Mouse (Mus musculus) forebrain, embryonic 15.5 days (tissue): ENCODE data around the gene Asic4. TPM values are rescaled to one million over a fixed set of nuclear protein-coding genes. Genes with fewer than 3 reads are reported as not detected.

ENCODE experiments used
- ATAC-seq: fragments of 200-750 bp; cut with Nextera tagmentation; replicated peaks from 2 replicates; pipeline ENCODE4 v1.8.0; 2017; ENCODE audit warnings: mild to moderate bottlenecking, moderate TSS enrichment, moderate library complexity
- H3K27ac ChIP-seq: fragments of 300-500 bp; sonication (generic); replicated peaks from 2 replicates; pipeline ENCODE4 v1.5.1; 2015; ENCODE audit warnings: mild to moderate bottlenecking, inconsistent platforms
- H3K27me3 ChIP-seq: fragments of 300-500 bp; sonication (generic); 2 replicates; pipeline ENCODE4 v1.6.1; 2015; ENCODE audit warnings: inconsistent platforms
- H3K36me3 ChIP-seq: fragments of 300-500 bp; sonication (generic); 2 replicates; pipeline ENCODE4 v1.6.1; 2015; ENCODE audit warnings: mild to moderate bottlenecking, inconsistent platforms
- H3K4me1 ChIP-seq: fragments of 300-500 bp; sonication (generic); 2 replicates; pipeline ENCODE4 v1.6.1; 2015; ENCODE audit warnings: inconsistent platforms
- H3K4me2 ChIP-seq: fragments of 300-500 bp; sonication (generic); replicated peaks from 2 replicates; pipeline ENCODE4 v1.6.1; 2015; ENCODE audit warnings: mild to moderate bottlenecking, inconsistent platforms
- H3K4me3 ChIP-seq: fragments of 300-500 bp; sonication (generic); 2 replicates; pipeline ENCODE4 v1.5.1; 2015; ENCODE audit warnings: mild to moderate bottlenecking, inconsistent platforms
- H3K9ac ChIP-seq: fragments of 300-500 bp; sonication (generic); replicated peaks from 2 replicates; pipeline ENCODE4 v1.6.1; 2015; ENCODE audit warnings: mild to moderate bottlenecking, inconsistent platforms
- H3K9me3 ChIP-seq: fragments of 300-500 bp; sonication (generic); 2 replicates; pipeline ENCODE4 v1.6.1; 2016; ENCODE audit warnings: inconsistent platforms
- WGBS: fragments of 180-500 bp; shearing (Covaris S2); methylation state at CpG from one replicate; pipeline ENCODE4 v1.1.7; 2015; ENCODE audit warnings: mixed read lengths; 5-methylcytosine and 5-hydroxymethylcytosine counted together
- polyA plus RNA-seq: library from polyadenylated mRNA; unstranded; fragments of >200 nt; fragmentation: Nextera tagmentation; extraction: Ambion mirVana; gene quantifications from 2 replicates; pipeline ENCODE4 v1.2.1, GENCODE M21; 2015

The Asic4 gene
- polyA plus RNA-seq, 1 experiment from 2014 or later: 4.1 TPM

DNA sequence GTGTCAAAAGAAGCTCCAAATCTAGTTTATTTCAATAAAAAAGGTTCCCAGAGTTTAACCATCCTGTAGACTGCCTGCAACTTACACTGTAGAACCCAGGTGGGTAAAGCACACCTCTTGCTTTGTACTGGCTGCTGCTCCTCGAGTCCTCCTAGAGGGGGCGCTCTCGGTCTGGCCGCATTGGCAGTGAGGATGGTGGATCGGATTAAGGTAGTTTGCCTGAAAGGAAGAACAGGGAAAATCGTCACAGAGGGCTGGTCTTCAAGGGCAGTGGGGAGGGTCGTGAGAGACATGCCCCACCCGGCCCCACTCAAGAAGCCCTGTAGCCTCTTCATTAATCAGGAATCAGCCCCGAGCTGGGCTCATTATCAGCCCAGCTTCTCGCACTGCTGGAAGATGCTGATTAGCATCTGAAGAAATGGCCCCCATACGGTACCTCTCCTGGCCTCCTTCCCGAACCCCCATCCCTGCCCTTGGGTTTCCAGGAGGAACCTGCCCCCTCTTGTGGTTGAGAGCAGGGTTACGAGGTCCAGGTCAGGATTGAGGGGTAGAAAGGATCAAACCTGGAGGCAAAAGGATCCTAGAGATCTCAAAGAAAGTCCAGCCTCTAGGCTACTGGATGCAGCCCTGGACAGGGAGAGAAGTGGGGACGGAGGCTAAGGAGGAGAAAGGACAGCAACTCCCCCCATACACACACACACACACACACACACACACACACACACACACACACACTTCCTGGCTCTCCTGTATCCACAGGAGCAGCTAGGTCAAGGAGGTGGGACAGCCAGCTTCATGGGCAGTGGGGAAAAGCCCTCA is 6.7 kb downstream of the Asic4 start:
- H3K4me2 ChIP-seq: no peak overlapping the region
- 5% methylated on average over 14 of the region's 14 CpGs for WGBS

DNA sequence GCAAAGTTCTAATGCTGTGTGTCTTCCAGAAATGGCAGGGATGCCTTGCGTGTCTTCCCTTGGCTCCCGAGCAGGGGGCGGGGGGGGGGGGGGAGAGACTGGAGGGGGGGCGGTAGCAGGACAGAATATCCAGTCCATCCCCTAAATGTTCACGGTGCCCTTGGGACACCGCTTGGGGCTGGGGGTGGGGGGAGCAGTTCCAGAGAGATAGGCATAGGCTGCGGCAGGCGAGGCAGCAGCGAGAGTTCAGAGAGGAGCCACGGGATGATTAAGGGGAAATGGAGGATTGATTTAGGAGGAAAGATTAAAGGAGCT is 7.4 kb downstream of the Asic4 start:
- no peak overlapping the region for H3K27ac ChIP-seq

More for the DNA sequence above, 6.7 kb downstream of the Asic4 start:
- no peak for ATAC-seq
- H3K36me3 ChIP-seq: no peaks in the 10 kb centered on the region
- no peak overlapping the region for H3K4me3 ChIP-seq
- peaks cover 12% of the 10 kb centered on the region; the same call in 1 of the 2 replicates for H3K27me3 ChIP-seq
- peaks cover 33% of the 10 kb centered on the region for H3K4me1 ChIP-seq
- no peak overlapping the region for H3K9ac ChIP-seq
- H3K27ac ChIP-seq: no peak overlapping the region
- H3K9me3 ChIP-seq: no peaks in the 10 kb centered on the region

GRCm38 (mm10) chr1:75458025-75458788 is 8.0 kb downstream of the Asic4 start:
- 5% methylated on average over 42 of the region's 42 CpGs for WGBS

More for the DNA sequence above, 7.4 kb downstream of the Asic4 start:
- Histone ChIP-seq H3K4me2 (no peak overlapping the region), H3K27me3 (peaks cover 9% of the 10 kb centered on the region; the same call in 1 of the 2 replicates), H3K9me3 (no peaks in the 10 kb centered on the region), H3K9ac (no peak overlapping the region), H3K4me3 (no peak overlapping the region), H3K36me3 (no peaks in the 10 kb centered on the region), H3K4me1 (peaks cover 33% of the 10 kb centered on the region)
- 0 out of 2 replicates have a peak, but pooled peaks have one; percentile 7 for ATAC-seq
- WGBS: 13% methylated on average over 9 of the region's 10 CpGs

GRCm38 (mm10) chr1:75458789-75459684 is 8.8 kb downstream of the Asic4 start:
- H3K9me3 ChIP-seq: no peaks in the 10 kb centered on the region
- H3K4me1 ChIP-seq: peaks cover 33% of the 10 kb centered on the region
- H3K36me3 ChIP-seq: no peaks in the 10 kb centered on the region
- 16% methylated on average over 23 of the region's 23 CpGs for WGBS
- peaks cover 5% of the 10 kb centered on the region; the same call in 1 of the 2 replicates for H3K27me3 ChIP-seq
- peak overlapping the region; percentile 34 for H3K9ac ChIP-seq
- ATAC-seq: no peak
- H3K4me3 ChIP-seq: peak overlapping the region; percentile 28
- H3K27ac ChIP-seq: no peak overlapping the region
- peak overlapping the region; percentile 46 for H3K4me2 ChIP-seq

More at GRCm38 (mm10) chr1:75458025-75458788, 8.0 kb downstream of the Asic4 start:
- H3K4me1 ChIP-seq: peaks cover 33% of the 10 kb centered on the region
- H3K36me3 ChIP-seq: no peaks in the 10 kb centered on the region
- H3K9me3 ChIP-seq: no peaks in the 10 kb centered on the region
- peak; percentile 57 for ATAC-seq
- H3K9ac ChIP-seq: peak overlapping the region; percentile 34
- H3K4me3 ChIP-seq: peak overlapping the region; percentile 28
- H3K4me2 ChIP-seq: peak overlapping the region; percentile 46
- H3K27me3 ChIP-seq: peaks cover 9% of the 10 kb centered on the region; the same call in 1 of the 2 replicates
- H3K27ac ChIP-seq: no peak overlapping the region

DNA sequence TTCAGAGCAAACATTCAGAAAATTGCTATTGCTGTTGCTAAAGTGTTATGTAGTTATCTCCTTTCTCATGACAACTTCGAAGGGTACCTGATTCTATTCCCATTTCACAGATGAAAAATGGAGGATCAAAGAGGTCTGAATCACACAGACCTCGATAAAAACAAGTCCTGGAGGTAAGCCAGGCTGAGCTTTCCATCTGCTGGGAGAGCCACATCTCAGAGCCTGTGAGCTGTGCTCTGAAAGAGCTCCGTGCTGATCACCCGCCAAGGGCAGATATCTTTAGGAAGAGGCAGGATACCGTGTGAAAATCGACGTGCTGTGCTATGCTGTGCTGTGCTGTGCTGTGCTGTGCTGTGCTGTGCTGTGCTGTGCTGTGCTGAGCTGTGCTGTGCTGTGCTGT is 10.1 kb downstream of the Asic4 start:
- Histone ChIP-seq H3K27ac (no peak overlapping the region), H3K9ac (no peak overlapping the region), H3K36me3 (no peaks in the 10 kb centered on the region), H3K4me1 (peaks cover 33% of the 10 kb centered on the region), H3K9me3 (no peaks in the 10 kb centered on the region), H3K27me3 (peaks cover 5% of the 10 kb centered on the region; the same call in 1 of the 2 replicates), H3K4me2 (no peak overlapping the region), H3K4me3 (no peak overlapping the region)
- no peak for ATAC-seq
- WGBS: 69% methylated on average over 7 of the region's 7 CpGs

DNA sequence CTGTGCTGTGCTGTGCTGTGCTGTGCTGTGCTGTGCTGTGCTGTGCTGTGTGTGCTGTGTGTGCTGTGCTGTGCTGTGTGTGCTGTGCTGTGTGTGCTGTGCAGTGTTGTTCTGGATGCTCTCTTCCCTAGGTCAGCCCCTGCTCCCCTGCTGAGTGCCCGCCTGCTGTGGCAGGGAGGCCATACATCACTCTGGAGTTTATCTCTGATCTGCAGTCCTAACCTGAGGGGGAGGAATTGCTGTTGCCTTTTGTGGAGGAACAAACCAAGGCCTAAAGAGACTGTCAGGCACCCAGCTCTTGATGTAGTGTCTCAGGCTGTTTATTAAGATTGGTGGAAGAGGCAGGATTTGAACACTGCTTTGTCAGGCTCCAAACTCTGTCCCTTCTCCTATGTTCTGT is 12.4 kb downstream of the Asic4 start:
- no peak overlapping the region for H3K4me2 ChIP-seq
- no peaks in the 10 kb centered on the region for H3K9me3 ChIP-seq
- peaks cover 23% of the 10 kb centered on the region for H3K4me1 ChIP-seq
- no peaks in the 10 kb centered on the region for H3K36me3 ChIP-seq
- no peak overlapping the region for H3K9ac ChIP-seq
- no peak overlapping the region for H3K27ac ChIP-seq
- no peak for ATAC-seq
- WGBS: 56% methylated on average over 1 of the region's 1 CpGs
- peaks cover 5% of the 10 kb centered on the region; the same call in 1 of the 2 replicates for H3K27me3 ChIP-seq
- no peak overlapping the region for H3K4me3 ChIP-seq

DNA sequence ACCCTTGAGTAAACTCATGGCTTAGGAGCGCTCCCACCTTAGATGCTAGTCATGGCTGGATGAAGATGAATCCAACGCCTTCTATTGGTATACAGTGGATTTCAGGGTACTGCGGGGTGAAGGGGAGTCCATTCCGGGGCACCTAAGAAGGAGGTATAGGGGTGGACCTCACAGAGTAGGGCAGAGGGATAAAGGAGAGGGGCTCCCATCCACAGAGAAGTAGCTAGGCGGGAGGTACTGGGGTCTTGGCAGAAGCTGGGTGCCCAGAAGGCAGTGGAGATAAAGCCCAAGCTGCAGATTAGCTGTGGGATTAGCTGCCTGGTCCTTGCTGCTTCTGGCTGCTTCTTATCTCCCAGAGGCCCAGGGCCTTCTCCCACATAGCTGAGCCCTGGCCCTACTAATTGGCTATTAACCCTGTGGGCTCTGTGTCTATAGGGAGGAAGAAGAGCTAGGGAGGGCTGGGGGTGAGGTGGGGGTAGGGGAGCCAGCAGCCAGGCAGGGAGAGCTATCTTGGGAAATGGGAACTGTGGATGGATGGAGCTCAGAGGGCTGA is 13.5 kb downstream of the Asic4 start:
- H3K27ac ChIP-seq: no peak overlapping the region
- no peak for ATAC-seq
- no peaks in the 10 kb centered on the region for H3K36me3 ChIP-seq
- 59% methylated on average over 5 of the region's 5 CpGs for WGBS
- no peak overlapping the region for H3K4me3 ChIP-seq
- H3K9ac ChIP-seq: no peak overlapping the region
- H3K27me3 ChIP-seq: peaks cover 4% of the 10 kb centered on the region; the same call in 1 of the 2 replicates
- H3K9me3 ChIP-seq: no peaks in the 10 kb centered on the region
- peaks cover 13% of the 10 kb centered on the region for H3K4me1 ChIP-seq
- no peak overlapping the region for H3K4me2 ChIP-seq

DNA sequence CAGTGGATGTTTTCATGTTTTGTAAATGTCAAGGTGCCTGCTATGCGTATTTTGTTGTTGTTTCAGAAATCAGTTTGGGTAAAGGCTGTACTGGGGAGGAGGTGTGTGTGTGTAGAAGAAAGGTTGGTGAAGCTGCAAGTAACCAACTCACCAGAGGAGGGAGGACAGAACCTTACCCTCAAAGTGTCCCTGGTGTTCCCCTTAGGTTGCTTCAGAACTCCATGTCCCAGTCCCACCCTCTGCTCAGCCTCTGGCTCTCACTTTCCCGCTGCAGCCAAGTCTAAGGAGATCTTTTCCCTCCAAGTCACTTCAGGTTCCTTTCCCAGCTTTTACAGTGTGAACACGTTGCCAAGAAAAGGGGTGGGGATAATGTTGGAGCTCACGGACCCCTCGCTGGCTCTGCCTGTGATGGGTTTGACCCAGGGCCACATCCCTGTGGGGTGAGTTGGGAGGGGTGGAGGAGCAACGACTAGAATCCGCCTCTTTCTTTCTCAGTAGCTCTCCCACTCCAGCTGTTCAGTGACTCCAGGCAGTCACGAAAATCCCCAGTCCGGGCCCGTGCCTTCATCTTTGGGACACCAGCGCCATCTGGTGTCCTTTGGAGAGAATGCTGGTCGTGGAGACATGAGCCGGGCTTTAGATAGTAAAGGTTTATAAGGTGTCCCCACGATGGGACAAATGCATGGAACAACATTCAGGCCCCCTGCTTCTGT is 17.1 kb downstream of the Asic4 start:
- peak; percentile 83 for ATAC-seq
- no peak overlapping the region; the same call in 1 of the 2 replicates for H3K4me2 ChIP-seq
- no peak overlapping the region for H3K9ac ChIP-seq
- H3K36me3 ChIP-seq: no peaks in the 10 kb centered on the region
- H3K27me3 ChIP-seq: peaks cover 7% of the 10 kb centered on the region; the same call in 1 of the 2 replicates
- no peak overlapping the region for H3K4me3 ChIP-seq
- no peaks in the 10 kb centered on the region for H3K9me3 ChIP-seq
- no peak overlapping the region for H3K27ac ChIP-seq
- WGBS: 8% methylated on average over 14 of the region's 14 CpGs
- peaks cover 4% of the 10 kb centered on the region for H3K4me1 ChIP-seq

GRCm38 (mm10) chr1:75469287-75469825 is 19.1 kb downstream of the Asic4 start:
- Histone ChIP-seq H3K27me3 (peaks cover 7% of the 10 kb centered on the region; the same call in 1 of the 2 replicates), H3K4me1 (peaks cover 4% of the 10 kb centered on the region), H3K9ac (no peak overlapping the region), H3K27ac (no peak overlapping the region), H3K4me2 (no peak overlapping the region), H3K36me3 (peaks cover 13% of the 10 kb centered on the region), H3K4me3 (no peak overlapping the region), H3K9me3 (no peaks in the 10 kb centered on the region)
- WGBS: 76% methylated on average over 17 of the region's 17 CpGs
- no peak for ATAC-seq

DNA sequence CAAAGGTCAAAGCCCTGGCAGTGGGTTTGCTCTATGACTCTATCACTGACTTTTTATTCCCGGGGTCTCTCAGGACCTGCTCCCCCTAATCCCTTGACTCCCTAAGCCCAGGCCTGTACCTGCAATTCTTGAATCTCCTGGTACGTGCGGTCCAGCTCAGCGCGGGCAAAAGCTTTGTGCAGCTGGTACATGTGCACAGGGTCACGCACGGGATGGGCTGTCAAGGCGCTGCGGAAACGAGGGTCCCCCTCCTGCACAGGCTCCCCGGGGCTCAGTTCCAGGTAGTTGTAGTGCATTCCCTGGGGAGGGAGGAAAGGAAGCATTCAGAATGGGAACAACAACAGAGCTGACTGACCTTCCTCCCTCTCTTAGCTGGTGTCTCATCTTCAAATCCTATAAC is 26.2 kb downstream of the Asic4 start:
- H3K9me3 ChIP-seq: no peaks in the 10 kb centered on the region
- H3K27me3 ChIP-seq: no peaks in the 10 kb centered on the region
- H3K9ac ChIP-seq: no peak overlapping the region
- no peak for ATAC-seq
- WGBS: 93% methylated on average over 11 of the region's 11 CpGs
- H3K4me1 ChIP-seq: peaks cover 36% of the 10 kb centered on the region
- no peak overlapping the region for H3K27ac ChIP-seq
- H3K36me3 ChIP-seq: peaks cover 36% of the 10 kb centered on the region
- no peak overlapping the region for H3K4me3 ChIP-seq
- H3K4me2 ChIP-seq: no peak overlapping the region
